Mouse (Mus musculus) gastrocnemius, adult 2 months (tissue): ENCODE measurements at regions not wholly inside any gene's neighbourhood (a gene's known extent, or its start where the extent isn't known, plus 50 kb on each side); places are given as distances from the start of the nearest gene placed in this dataset.
"Not testable (repeated sequence)": the region's sequence is repeated elsewhere in the genome, so short reads cannot be mapped to it uniquely, and the experiment has no call there.

Source experiments
- DNase-seq: peaks from one replicate; pipeline ENCODE4 v3.0.0; 2022
- H3K27ac ChIP-seq: fragments of 200-600 bp; 2 replicates; pipeline ENCODE4 v1.8.1; 2022; ENCODE audit warnings: mild to moderate bottlenecking
- H3K4me3 ChIP-seq: fragments of 200-600 bp; 2 replicates; pipeline ENCODE4 v1.8.1; 2022; ENCODE audit warnings: mild to moderate bottlenecking, moderate library complexity
- CTCF ChIP-seq: fragments of 200-600 bp; IDR thresholded peaks from 2 replicates; pipeline ENCODE4 v1.8.1; 2022; ENCODE audit warnings: antibody characterized with exemption, mild to moderate bottlenecking, moderate library complexity
- intact Hi-C: fragments of 180-260 bp; cut with DNase I; formaldehyde crosslinking; loops from one replicate; pipeline ENCODE4 v1.15.1; 2025

GRCm38 (mm10) chr2:40149186-40149585 is 922.9 kb upstream of the Ppp6c start:
- intact Hi-C loops = no loop called here
- TF ChIP-seq CTCF = no peak
- H3K4me3 ChIP-seq = no peak overlapping the region
- DNase-seq = no peak
- no peak overlapping the region for H3K27ac ChIP-seq

- intact Hi-C loops = not testable (repeated sequence)
- Histone ChIP-seq H3K4me3 (peak overlapping the region; percentile 62), H3K27ac (peak overlapping the region; percentile 75)
- peak; percentile 18 for DNase-seq
Observed at GRCm38 (mm10) chr2:40127615-40128014, 901.4 kb upstream of the Ppp6c start.

DNA sequence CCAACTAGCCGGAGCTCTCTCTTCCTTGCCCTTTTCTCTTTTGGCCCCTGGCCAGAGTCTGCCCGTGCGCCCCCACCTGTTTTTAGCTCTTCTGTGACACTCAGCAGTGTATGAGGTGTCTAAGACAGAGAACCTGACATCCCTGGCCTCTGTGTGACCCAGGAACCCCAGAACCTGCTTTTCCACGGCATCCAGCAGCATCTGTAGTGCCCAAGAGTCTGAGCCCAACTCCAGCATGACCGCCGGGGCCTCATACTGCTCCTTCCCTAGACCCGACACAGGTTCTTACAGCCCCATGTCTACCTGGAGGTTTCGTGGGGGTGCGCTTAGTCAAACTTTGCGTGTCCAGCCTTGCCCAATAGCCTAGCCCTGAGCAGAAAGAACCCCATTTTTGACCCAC is 892.9 kb upstream of the Ppp6c start:
- TF ChIP-seq CTCF = no peak
- intact Hi-C loops = no loop called here

GRCm38 (mm10) chr2:40114435-40114834 is 888.2 kb upstream of the Ppp6c start:
- no peak for DNase-seq
- TF ChIP-seq CTCF = no peak
- Histone ChIP-seq H3K27ac (no peak overlapping the region), H3K4me3 (no peak overlapping the region)
- intact Hi-C loops = no loop called here

More for the DNA sequence above, 892.9 kb upstream of the Ppp6c start:
- DNase-seq = no peak
- no peak overlapping the region for H3K4me3 ChIP-seq
- no peak overlapping the region for H3K27ac ChIP-seq
